Mouse (Mus musculus) adrenal gland, adult 18-20 months (tissue): ENCODE measurements around the gene Dcst2. TPM values are rescaled to one million over a fixed set of nuclear protein-coding genes. Genes with fewer than 3 reads are reported as not detected.

Experiments
- DNase-seq, 2 experiments: peaks; one replicate each; pipeline ENCODE4 v3.0.0; 2021 to 2022; ENCODE audit warnings: low spot score in 2 of 2
- total RNA-seq, 2 experiments: library from RNA; stranded (reverse); gene quantifications; 1 replicate in 1 of 2; 2 replicates in 1 of 2; pipeline ENCODE4 v1.2.3; 2021

Dcst2 gene
- total RNA-seq, 2 experiments from 2014 or later: 0.80 to 0.93 TPM

DNA sequence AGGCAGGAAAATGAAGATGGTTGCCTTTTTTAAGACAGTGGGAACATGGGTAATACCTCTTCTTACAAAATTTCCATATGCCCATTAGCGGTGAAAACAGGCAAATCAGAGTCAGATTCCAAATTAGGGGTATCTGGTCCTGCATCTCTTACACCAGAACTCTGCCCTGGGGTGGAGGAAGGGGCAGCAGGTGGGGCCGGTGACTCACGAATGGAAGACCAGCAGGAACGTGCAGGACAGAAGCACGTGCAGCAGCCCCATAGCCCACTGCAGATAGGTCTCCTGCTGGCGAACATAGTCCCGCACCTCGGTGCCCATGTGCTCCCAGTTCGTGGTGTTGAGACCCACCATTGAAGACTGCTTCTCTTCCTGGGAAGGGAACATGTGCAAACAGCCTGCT lies 5.7 kb upstream of the Dcst2 start:
- DNase-seq: no peak

DNA sequence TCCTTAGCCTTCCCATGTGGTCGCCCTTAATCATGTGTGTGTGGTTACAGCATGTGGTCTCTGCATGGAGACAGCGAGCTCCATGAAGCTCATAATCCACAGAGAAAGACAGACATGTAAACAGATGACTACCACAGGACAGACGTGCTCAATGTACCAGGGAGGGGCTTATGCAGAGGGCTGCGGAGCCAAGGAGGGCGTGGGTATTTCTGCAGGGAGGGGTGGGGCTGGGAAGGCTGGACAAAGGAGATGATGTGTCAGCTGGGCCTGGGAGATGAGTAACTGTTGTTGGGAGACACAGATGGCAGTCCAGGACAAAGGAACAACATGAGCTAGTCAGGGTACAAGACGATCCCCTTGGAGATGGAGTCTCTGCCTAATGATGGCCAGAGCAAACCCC lies 2.1 kb upstream of the Dcst2 start:
- DNase-seq: no peak

GRCm38 (mm10) chr3:89360237-89360636 lies 1.5 kb upstream of the Dcst2 start:
- no peak for DNase-seq

- DNase-seq: no peak
Observed at GRCm38 (mm10) chr3:89364631-89365030, 2.9 kb downstream of the Dcst2 start.

DNA sequence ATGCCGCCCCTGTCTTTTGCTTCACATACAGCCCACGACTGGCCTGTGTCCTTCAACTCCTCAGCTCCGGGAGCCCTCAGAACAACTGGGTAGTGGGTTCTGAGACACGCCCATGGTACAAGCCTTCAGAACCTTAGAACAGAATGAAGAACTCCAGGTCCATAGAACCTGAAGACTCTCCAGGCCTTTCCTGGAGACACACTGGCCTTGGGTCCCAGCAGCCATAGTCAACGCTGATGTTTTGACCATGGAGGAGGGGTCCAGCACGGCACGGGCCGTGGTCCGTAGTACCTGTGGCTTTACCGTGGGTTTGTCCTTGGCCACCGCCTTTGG lies 3.3 kb downstream of the Dcst2 start, which contains the start of gene Dcst1:
TSS of gene Dcst1 (minus strand) at position 101 of the 333 bp plus-strand sequence.
- DNase-seq: no peak

- no peak for DNase-seq
Observed at GRCm38 (mm10) chr3:89365486-89366414, 4.0 kb downstream of the Dcst2 start.

DNA sequence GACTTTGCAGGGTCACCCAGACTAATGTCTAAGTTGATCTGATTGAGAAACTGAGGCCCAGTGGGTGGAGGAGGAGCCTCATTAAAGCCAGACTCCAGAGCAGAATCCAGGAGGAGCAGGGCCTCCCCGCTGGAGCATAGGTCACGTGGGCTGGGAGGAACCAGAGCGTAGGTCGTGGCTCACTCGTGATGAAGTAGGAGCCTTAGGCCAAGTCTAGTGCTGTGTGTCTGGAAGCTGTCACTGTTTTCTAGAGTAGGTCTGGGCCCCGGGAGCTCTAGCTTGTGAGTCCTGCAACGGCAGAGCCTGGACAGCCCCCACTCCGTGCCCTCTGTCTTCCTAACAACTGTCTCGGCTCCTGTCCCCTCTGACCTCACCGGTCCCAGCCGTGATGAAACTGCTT lies 5.6 kb downstream of the Dcst2 start:
- DNase-seq: no peak

DNA sequence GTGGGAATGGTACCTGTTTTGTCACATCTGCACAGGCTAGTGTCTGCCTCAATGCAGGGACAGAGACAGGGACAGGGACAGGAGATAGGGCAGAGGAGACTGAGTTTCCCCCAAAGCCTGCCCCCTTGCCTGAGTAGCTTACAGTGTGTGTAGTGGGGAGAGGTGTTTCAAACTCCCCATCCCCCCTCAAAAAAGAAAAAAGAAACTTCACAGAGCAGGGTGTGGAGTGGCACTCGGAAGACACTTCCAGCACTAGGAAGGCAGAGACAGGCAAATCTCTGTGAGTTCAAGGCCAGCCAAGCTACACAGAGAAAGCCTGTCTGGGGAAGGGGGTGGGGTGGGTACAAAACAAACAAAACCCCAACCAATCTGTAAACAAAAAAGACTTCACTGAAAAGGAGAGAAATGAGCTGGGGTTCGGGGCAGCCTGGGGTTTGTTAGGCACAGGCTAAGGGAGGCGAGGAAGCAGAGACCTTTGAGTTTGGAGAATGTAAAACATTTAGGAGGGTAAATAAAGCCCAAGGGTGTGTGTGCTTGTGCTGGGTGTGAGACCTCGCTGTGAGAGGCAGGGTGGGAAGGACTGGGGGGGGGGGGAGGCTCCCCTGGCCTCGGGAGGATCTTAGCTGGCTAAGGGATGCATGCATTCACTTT lies 11.9 kb downstream of the Dcst2 start:
- DNase-seq: no peak

DNA sequence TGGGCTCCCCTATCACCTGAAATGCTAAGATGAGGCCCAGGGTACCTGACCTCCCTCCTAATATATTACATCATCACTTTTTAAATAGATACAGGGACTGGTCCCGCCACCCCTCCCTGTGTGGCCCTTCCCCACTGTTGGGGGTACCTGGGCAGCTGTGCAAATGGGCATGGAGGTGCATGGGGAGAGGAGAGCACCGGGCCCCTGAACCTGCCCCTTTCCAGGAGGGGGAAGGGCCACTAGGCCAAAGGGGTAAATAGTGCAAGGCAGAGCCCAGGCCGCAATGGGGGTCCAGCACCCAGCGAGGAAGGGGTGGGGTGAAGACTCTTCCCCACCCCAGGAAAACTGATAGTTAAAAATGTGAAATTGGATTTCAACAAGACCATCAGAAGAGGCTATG lies 16.1 kb downstream of the Dcst2 start:
- DNase-seq: no peak

- peak; percentile 74 to 82 for DNase-seq
Observed at GRCm38 (mm10) chr3:89378394-89379067, 16.8 kb downstream of the Dcst2 start.

DNA sequence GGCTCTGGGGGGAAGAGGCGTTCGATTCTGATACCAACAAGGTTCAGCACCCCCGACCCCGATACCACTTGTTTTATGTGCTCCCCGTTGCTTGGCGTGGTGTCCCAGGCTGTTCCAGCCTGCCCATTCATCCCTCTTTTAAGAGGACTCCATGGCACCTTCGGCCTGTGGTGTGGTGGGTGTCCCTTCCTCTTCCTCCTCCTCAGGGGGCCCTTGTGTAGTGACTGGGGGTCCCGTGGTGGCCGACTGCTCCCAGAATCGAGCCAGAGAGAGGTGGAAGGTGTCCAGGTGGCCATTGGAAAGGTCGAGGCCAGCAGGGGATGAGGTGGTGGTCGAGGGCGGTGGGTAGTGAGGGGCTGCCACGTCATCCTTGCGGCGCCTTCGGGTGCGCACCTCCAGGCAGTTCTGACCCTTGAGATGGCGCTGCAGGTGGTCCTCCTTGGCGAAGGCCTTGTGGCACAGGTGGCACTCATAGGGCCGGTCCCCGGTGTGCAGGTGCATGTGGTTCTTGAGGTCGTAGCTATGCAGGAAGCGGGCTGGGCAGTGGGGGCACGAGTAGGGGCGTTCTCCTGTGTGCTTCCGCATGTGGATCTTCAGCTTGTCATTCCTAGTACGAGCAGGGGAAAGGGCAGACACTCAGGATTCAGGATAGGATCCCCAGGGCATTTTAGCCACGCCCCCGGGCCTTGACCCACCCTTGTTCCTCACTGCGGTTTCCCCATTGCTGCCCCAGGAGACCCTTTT lies 17.8 kb downstream of the Dcst2 start:
- peak in 1 of 2 experiments; percentile 33 for DNase-seq

DNA sequence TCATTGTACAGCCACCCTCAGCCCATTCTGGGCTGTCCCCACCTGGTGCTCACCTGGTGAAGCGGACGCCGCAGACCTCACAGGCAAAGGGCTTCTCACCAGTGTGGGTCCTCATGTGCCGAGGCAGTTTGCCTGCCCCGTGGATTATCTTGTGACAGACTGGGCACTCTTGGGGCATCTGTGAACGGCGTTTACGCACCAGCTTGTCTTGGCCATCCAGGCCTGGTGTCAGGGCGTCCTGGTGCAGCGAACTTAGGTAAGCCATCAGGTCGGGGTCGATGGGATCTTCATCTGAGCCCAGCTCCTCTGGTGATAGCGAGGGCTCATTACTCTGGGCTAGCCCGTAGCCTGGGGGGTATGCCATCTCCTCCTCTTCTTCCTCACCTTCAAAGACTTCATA lies 18.5 kb downstream of the Dcst2 start:
- DNase-seq: no peak

GRCm38 (mm10) chr3:89380711-89381110 lies 18.9 kb downstream of the Dcst2 start:
- no peak for DNase-seq

- no peak for DNase-seq
Observed at GRCm38 (mm10) chr3:89381233-89381632, 19.5 kb downstream of the Dcst2 start.

DNA sequence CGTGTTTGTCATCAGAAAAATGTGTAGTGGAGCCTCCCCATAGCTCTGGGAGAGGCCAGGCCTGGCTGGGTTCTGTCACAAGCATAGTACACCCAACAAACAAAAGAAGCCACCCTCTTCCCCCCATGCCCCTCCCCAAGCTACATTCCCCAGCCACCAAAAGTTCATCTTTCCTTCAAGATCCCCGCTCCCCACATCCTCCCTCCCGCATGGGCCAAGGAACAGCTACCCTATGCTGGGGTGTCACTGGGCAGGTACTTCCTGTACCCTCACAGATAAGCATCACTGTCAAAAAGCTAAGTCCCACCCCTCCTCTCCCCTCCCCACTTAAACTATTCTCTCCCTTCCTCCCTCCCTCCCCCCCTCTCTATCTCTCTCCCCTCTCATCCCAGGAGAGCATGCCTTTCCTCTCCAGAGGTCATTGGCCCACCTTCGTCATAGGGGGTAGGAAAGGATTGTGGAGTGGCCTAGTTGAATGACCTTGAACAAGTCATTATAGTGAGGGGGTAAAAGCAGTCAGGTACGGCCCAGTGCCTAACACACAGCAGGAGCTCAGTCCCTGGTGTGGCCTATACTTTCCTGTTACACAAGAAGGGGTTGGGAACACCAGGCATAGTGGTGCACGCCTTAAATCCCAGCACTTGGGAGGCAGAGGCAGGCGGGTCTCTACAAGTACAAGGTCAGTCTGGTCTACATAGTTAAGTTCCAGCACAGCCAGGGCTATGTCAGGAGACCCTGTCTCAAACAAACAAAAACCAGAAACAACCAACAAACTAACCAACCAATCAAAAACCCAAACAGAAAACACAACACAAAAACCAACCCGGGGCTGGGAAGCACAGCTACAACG lies 20.5 kb downstream of the Dcst2 start:
- DNase-seq: no peak

GRCm38 (mm10) chr3:89382950-89383349 lies 21.2 kb downstream of the Dcst2 start:
- no peak for DNase-seq

DNA sequence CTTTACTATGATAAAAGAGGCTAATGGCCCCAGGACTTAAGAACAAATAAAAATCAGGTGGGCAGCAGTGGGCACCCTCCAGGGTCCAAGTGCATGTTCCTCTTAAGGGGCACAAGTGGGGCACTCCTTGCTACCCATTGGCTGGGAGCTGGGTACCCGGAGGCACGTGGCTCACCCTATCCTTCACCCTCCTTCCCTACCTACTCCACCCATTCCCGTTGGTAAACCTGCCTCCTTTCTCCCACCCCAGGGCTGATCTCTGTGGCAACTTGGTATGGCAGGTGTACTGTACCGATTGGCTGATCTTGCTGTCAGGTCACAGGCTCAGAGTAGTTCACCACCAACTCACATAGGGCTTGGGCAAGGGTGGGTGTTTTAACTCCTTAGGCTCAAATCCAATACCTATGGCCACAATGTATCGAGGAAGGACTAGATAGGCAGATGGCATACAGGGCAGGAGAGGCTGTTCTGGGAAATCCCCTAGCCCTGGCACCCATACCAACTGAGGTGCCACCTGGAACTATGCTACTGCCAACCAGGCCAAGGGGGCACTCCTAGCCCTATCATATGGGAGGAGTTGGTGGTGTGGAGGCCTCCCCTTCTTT lies 22.0 kb downstream of the Dcst2 start:
- DNase-seq: no peak

- no peak for DNase-seq
Observed at GRCm38 (mm10) chr3:89384331-89385076, 22.7 kb downstream of the Dcst2 start.

- no peak for DNase-seq
Observed at GRCm38 (mm10) chr3:89385451-89385850, 23.7 kb downstream of the Dcst2 start.
